In genomic region chr7:50149326-50149725, GRCm38 (mm10) we compare ENCODE assay signal across 18 mouse cellular contexts.
A peak's percentile ranks its signal among the peaks of the same experiment; 100 is the strongest.
DNase-seq lines count a peak whose midpoint lies in the region; ATAC-seq and TF ChIP-seq lines count a peak whose summit lies in the region.
"Had no signal": no experiment of that assay in that cellular context is flagged by ENCODE, and none has a peak within 500 bp of the region (broad histone marks: within the 10 kb centered on the region; RNA-seq: fewer than 3 reads in every experiment).

No protein-coding gene starts in this region.

- H3K36me3 ChIP-seq in heart, postnatal 0 days (replicated peaks; ENCODE audit: control insufficient read depth, insufficient read depth, low read length) = no peaks in the 10 kb centered on the region
- no peaks in the 10 kb centered on the region for H3K36me3 ChIP-seq in lung, postnatal 0 days (ENCODE audit: insufficient read depth, low read length)
- no peaks in the 10 kb centered on the region for H3K36me3 ChIP-seq in embryonic facial prominence, embryonic 10.5 days (replicated peaks)
- H3K36me3 ChIP-seq in midbrain, embryonic 13.5 days = no peaks in the 10 kb centered on the region
- H3K36me3 ChIP-seq: embryonic facial prominence, embryonic 12.5 days; forebrain, embryonic 10.5 days; G1E; lung, embryonic 15.5 days; midbrain, embryonic 12.5 days; stomach, embryonic 15.5 days had no signal

- H3K4me3 ChIP-seq in heart, postnatal 0 days (ENCODE audit: low read depth, low read length) = no peak overlapping the region
- H3K4me3 ChIP-seq in lung, postnatal 0 days (ENCODE audit: low read depth, low read length) = no peak overlapping the region
- no peak overlapping the region for H3K4me3 ChIP-seq in lung, adult 2 months (replicated peaks; ENCODE audit: extremely low read depth, low read depth, low read length)
- no peak overlapping the region for H3K4me3 ChIP-seq in embryonic facial prominence, embryonic 10.5 days
- no peak overlapping the region for H3K4me3 ChIP-seq in midbrain, embryonic 13.5 days (replicated peaks)
- H3K4me3 ChIP-seq: embryonic facial prominence, embryonic 12.5 days; forebrain, embryonic 10.5 days; heart, adult 2 months; left cerebral cortex, adult 2 months; lung, embryonic 15.5 days; midbrain, embryonic 12.5 days; stomach, embryonic 15.5 days had no signal

- H3K4me2 ChIP-seq in heart, postnatal 0 days (ENCODE audit: low read depth, low read length) = no peak overlapping the region
- H3K4me2 ChIP-seq in lung, postnatal 0 days (replicated peaks; ENCODE audit: low read depth, low read length) = no peak overlapping the region
- H3K4me2 ChIP-seq in midbrain, embryonic 13.5 days (replicated peaks) = no peak overlapping the region
- H3K4me2 ChIP-seq: embryonic facial prominence, embryonic 12.5 days; lung, embryonic 15.5 days; midbrain, embryonic 12.5 days; stomach, embryonic 15.5 days had no signal

- H3K27ac ChIP-seq in heart, postnatal 0 days (ENCODE audit: low read depth) = no peak overlapping the region
- no peak overlapping the region for H3K27ac ChIP-seq in lung, postnatal 0 days (ENCODE audit: low read length)
- H3K27ac ChIP-seq in embryonic facial prominence, embryonic 10.5 days (replicated peaks) = no peak overlapping the region
- no peak overlapping the region for H3K27ac ChIP-seq in midbrain, embryonic 13.5 days
- H3K27ac ChIP-seq: embryonic facial prominence, embryonic 12.5 days; forebrain, embryonic 10.5 days; heart, adult 2 months; left cerebral cortex, adult 2 months; lung, embryonic 15.5 days; midbrain, embryonic 12.5 days; stomach, embryonic 15.5 days had no signal

- DNase-seq in heart, postnatal 0 days (ENCODE audit: low spot score) = peak; percentile 13
- DNase-seq in heart, adult 11 months = no peak
- peak; percentile 16 for DNase-seq in lung, postnatal 0 days (ENCODE audit: low spot score)
- no peak for DNase-seq in lung, adult 2 months
- DNase-seq in embryonic facial prominence, embryonic 10.5 days (ENCODE audit: low spot score) = peak; percentile 9
- DNase-seq in right cerebral cortex, postnatal 36 days (ENCODE audit: low spot score in 2 of 2) = no peak
- no peak for DNase-seq in cerebellum, adult 18-20 months
- DNase-seq: cerebellum, adult 8-10 months; heart, adult 2 months; liver had no signal

- no peak for TF ChIP-seq EP300 in heart, postnatal 0 days (IDR thresholded peaks at IDR 0.05; ENCODE audit: low read depth)
- no peak for TF ChIP-seq EP300 in lung, postnatal 0 days (IDR thresholded peaks at IDR 0.05)

- no peaks in the 10 kb centered on the region for H3K27me3 ChIP-seq in heart, postnatal 0 days (ENCODE audit: control insufficient read depth, insufficient read depth, low read length)
- H3K27me3 ChIP-seq in lung, postnatal 0 days (replicated peaks; ENCODE audit: insufficient read depth, low read length) = no peaks in the 10 kb centered on the region
- no peaks in the 10 kb centered on the region for H3K27me3 ChIP-seq in embryonic facial prominence, embryonic 10.5 days (replicated peaks; ENCODE audit: low read depth, poor library complexity, severe bottlenecking)
- H3K27me3 ChIP-seq in midbrain, embryonic 13.5 days = no peaks in the 10 kb centered on the region
- H3K27me3 ChIP-seq: embryonic facial prominence, embryonic 12.5 days; lung, embryonic 15.5 days; midbrain, embryonic 12.5 days; stomach, embryonic 15.5 days had no signal

- no peak for TF ChIP-seq CTCF in heart, postnatal 0 days (IDR thresholded peaks at IDR 0.05; ENCODE audit: low read depth)
- no peak for TF ChIP-seq CTCF in lung, postnatal 0 days (IDR thresholded peaks at IDR 0.05)
- no peak for TF ChIP-seq CTCF in lung, adult 2 months (IDR thresholded peaks at IDR 0.05; ENCODE audit: insufficient read depth, low read length)

- H3K9ac ChIP-seq in heart, postnatal 0 days (replicated peaks; ENCODE audit: low read depth, low read length) = no peak overlapping the region
- H3K9ac ChIP-seq in lung, postnatal 0 days (replicated peaks; ENCODE audit: low read depth) = no peak overlapping the region
- H3K9ac ChIP-seq in midbrain, embryonic 13.5 days (replicated peaks) = no peak overlapping the region
- H3K9ac ChIP-seq: embryonic facial prominence, embryonic 12.5 days; lung, embryonic 15.5 days; midbrain, embryonic 12.5 days; stomach, embryonic 15.5 days had no signal

- TF ChIP-seq POLR2A in lung, adult 2 months (IDR thresholded peaks at IDR 0.05; ENCODE audit: borderline replicate concordance, extremely low read depth, low read depth, low read length) = no peak

- 89% methylated on average over 7 of the region's 7 CpGs for WGBS in heart, postnatal 0 days
- 87% methylated on average over 7 of the region's 7 CpGs for WGBS in lung, postnatal 0 days
- WGBS in lung, adult 2 months = 87% methylated on average over 7 of the region's 7 CpGs
- WGBS in embryonic facial prominence, embryonic 10.5 days = 91% methylated on average over 7 of the region's 7 CpGs
- 90% methylated on average over 7 of the region's 7 CpGs for WGBS in midbrain, embryonic 13.5 days

- no peaks in the 10 kb centered on the region for H3K4me1 ChIP-seq in heart, postnatal 0 days (ENCODE audit: control insufficient read depth, insufficient read depth)
- no peaks in the 10 kb centered on the region for H3K4me1 ChIP-seq in lung, postnatal 0 days (ENCODE audit: insufficient read depth, low read depth, low read length)
- H3K4me1 ChIP-seq in lung, adult 2 months (ENCODE audit: control insufficient read depth, insufficient read depth, low read length) = no peaks in the 10 kb centered on the region
- H3K4me1 ChIP-seq in embryonic facial prominence, embryonic 10.5 days = no peaks in the 10 kb centered on the region
- H3K4me1 ChIP-seq in midbrain, embryonic 13.5 days (replicated peaks) = no peaks in the 10 kb centered on the region
- H3K4me1 ChIP-seq: embryonic facial prominence, embryonic 12.5 days; forebrain, embryonic 10.5 days; lung, embryonic 15.5 days; midbrain, embryonic 12.5 days; stomach, embryonic 15.5 days had no signal

- no peak for ATAC-seq in heart, postnatal 0 days (ENCODE audit: insufficient read depth, low read depth)
- ATAC-seq in lung, postnatal 0 days = no peak
- ATAC-seq in midbrain, embryonic 13.5 days = no peak

- H3K9me3 ChIP-seq in heart, postnatal 0 days (replicated peaks; ENCODE audit: control insufficient read depth, low read length) = no peaks in the 10 kb centered on the region
- H3K9me3 ChIP-seq in lung, postnatal 0 days (ENCODE audit: low read length) = no peaks in the 10 kb centered on the region
- H3K9me3 ChIP-seq in embryonic facial prominence, embryonic 10.5 days = no peaks in the 10 kb centered on the region
- H3K9me3 ChIP-seq in midbrain, embryonic 13.5 days = no peaks in the 10 kb centered on the region
- H3K9me3 ChIP-seq: embryonic facial prominence, embryonic 12.5 days; forebrain, embryonic 10.5 days; lung, embryonic 15.5 days; midbrain, embryonic 12.5 days; stomach, embryonic 15.5 days had no signal

Comparison
In these comparisons a context has a peak if more than half of its experiments do, and no peak if none do; other contexts are left out.
1. DNase-seq: peak in heart, postnatal 0 days (single experiment), lung, postnatal 0 days (single experiment) and embryonic facial prominence, embryonic 10.5 days (single experiment); none in heart, adult 11 months (single experiment), lung, adult 2 months (single experiment), right cerebral cortex, postnatal 36 days (0 of 2) and cerebellum, adult 18-20 months (0 of 2).